Mouse (Mus musculus): Measurements from ENCODE around the gene Pabpc4. TPM values are rescaled to one million over a fixed set of nuclear protein-coding genes. Genes with fewer than 3 reads are reported as not detected.

Gene Pabpc4
- total RNA-seq (2023) = 113 to 131 TPM (median 125 TPM) in 4 replicates

DNA sequence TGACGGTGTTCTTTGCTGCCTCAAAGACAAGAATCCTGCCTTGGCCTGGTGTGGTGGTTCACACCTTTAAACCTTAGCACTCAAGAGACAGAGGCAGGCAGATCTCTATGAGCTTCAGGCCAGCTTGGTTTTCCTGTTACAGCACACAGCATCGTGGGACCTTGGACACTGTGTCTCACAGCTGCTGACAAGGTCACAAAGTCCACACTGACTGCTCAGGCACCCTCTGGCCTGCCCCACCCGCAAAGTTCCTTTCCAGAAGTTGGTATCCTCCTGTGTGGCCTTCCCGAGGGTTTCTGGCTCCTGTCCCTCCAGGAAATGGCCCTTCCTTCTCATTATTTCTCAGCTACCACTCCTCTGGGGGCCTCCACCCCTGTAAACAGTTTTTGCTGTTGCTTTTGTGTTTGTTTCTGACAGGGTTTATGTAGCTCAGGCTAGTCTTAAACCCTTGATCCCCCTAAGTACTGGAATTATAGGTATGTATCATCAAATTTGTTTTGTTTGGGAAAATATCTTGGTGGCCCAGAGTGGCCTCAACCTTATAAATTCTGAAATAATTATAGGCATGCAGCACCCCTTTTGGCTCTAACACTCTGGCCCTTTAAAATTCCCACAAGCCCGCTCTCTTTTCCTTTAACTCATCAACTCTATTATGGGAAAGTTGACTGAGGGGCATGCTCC lies at the start of gene Pabpc4:
Gene Pabpc4, plus strand, starts transcription at position 631 of the 681 bp plus-strand sequence.

DNA sequence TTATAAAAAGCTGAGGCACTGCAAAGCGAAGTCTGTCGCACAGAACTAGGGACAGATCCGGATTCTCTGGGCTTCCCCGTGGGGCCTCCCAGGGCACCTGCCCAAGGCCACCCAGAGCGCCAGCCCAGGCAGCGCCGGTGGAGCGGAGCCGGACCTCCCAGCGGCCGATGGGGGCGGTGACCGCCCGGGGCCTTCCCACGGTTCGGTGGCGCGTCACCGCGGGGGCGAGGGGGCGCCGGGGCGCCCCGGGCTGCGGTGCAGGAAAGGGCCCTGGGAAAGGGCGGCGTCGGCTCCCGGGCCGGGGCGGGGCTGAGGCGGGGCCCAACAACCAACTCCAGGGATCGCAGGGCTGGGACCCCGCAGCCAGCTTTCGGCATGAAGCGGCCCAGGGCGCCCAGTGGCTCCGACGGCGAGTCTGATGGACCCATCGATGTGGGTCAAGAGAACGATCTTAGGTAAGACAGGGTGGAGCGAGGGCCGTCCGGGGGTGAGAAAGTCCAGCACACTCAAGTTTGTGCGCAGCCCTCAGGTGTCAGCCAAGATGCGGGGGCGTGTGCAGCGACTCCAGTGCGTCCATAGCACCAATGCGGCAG lies 28.6 kb upstream of the Pabpc4 start, which contains the start of gene Heyl:
Gene Heyl, plus strand, starts transcription at position 65 of the 593 bp plus-strand sequence.

DNA sequence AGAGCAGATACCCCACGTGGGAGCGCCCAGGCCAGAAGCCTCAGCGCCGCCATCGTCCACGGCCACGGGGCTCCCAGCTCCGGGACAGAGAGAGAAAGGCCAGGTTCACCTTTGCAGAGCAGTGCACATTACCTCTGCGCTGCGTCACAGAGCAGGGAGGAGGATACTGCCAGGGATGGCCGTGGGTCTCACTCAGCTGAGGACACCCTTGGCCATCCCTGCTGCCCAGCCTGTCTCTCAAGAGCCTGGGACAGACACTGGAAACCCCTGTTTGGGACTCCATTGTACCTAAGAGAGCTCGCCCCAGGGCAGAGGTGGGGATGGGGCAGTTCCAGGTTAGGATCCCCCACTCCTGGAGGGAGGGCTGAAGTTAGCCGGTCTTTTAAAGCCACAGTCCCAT lies 61.4 kb downstream of the Pabpc4 start, which contains the start of gene Oxct2a:
Gene Oxct2a, minus strand, starts transcription at position 101 of the 400 bp plus-strand sequence.

DNA sequence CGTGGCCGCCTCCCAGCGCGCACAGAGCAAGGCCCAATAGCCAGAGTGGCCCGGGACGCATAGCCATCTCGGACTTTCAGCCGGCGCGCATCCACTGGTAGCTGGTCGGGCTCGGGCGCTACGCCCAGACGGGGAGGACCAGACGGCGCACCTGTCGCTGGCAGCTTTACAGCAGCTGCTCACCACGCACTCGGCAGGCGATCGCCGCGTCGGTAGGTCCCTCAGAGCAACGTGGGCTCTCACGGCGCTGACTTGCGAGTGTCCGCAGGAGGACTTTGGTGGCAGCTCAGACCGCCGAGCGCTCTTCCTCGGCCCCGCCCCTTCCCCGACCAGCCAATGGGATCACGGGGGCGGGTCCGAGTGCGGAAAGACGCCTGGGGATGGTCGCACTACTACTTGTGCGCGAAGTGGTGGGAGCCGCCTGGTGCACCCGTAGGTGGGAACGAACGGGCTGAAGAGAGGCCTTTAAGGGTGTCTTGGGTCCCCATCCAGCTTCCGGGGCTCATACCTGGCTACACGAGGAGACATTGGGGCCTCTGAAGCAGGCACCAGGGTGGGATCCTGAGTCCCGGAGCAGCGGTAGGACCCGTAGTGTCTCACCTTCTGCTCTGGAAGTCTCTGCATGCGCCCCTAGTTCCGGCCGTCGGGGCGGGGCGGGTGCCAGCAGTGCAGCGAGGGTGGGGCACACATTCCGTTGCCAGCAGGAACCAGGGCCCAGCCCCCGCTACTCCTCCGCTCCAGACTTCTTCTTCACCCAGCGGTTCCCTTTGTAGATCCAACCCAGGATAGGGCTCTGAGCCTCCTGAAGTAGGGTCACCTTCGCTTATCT lies 80.7 kb downstream of the Pabpc4 start, which contains the start of gene Bmp8a:
Gene Bmp8a, minus strand, starts transcription at position 611 of the 829 bp plus-strand sequence.

Other genes starting within 250 kb of the Pabpc4 start
- gene Trit1, start 245.8 kb upstream of the Pabpc4 start, total RNA-seq (2023) = 20.5 to 22.7 TPM (median 22.0 TPM) in 4 replicates
- not detected in 4 replicates for gene Bmp8b, start 157.2 kb upstream of the Pabpc4 start, total RNA-seq (2023)
- not detected in 4 replicates for gene Oxct2b, start 146.1 kb upstream of the Pabpc4 start, total RNA-seq (2023)
- gene Ppie, start 122.4 kb upstream of the Pabpc4 start, total RNA-seq (2023) = 46.1 to 65.5 TPM (median 56.1 TPM) in 4 replicates
- 0.22 to 0.33 TPM (median 0.26 TPM) in 3 of 4 replicates, not detected in the other for gene Hpcal4, start 79.1 kb upstream of the Pabpc4 start, total RNA-seq (2023)
- gene Nt5c1a, start 60.8 kb upstream of the Pabpc4 start, total RNA-seq (2023) = not detected in 4 replicates
- 0.19 to 1.3 TPM (median 1.00 TPM) in 4 replicates for gene Heyl, start 28.8 kb upstream of the Pabpc4 start, total RNA-seq (2023)
- 0.67 TPM in 1 of 4 replicates, not detected in the others for gene Oxct2a, start 61.3 kb downstream of the Pabpc4 start, total RNA-seq (2023)
- gene Bmp8a, start 80.9 kb downstream of the Pabpc4 start, total RNA-seq (2023) = 0.30 to 0.61 TPM in 2 of 4 replicates, not detected in the others

Measured in B cell, adult 62 days (primary cell).